Mouse (Mus musculus) T-helper 17 cell (primary cell): ENCODE results near the gene Mrpl10.

Experiments
- in situ Hi-C, 2 experiments: fragments of 300-600 bp; cut with MboI, MseI; formaldehyde crosslinking; loops; 1 replicate in 1 of 2; 2 replicates in 1 of 2; pipeline ENCODE4 v1.15.1; 2025; ENCODE audit warnings: high pct_unique_total_duplicates in 2 of 2

Mrpl10 gene

DNA sequence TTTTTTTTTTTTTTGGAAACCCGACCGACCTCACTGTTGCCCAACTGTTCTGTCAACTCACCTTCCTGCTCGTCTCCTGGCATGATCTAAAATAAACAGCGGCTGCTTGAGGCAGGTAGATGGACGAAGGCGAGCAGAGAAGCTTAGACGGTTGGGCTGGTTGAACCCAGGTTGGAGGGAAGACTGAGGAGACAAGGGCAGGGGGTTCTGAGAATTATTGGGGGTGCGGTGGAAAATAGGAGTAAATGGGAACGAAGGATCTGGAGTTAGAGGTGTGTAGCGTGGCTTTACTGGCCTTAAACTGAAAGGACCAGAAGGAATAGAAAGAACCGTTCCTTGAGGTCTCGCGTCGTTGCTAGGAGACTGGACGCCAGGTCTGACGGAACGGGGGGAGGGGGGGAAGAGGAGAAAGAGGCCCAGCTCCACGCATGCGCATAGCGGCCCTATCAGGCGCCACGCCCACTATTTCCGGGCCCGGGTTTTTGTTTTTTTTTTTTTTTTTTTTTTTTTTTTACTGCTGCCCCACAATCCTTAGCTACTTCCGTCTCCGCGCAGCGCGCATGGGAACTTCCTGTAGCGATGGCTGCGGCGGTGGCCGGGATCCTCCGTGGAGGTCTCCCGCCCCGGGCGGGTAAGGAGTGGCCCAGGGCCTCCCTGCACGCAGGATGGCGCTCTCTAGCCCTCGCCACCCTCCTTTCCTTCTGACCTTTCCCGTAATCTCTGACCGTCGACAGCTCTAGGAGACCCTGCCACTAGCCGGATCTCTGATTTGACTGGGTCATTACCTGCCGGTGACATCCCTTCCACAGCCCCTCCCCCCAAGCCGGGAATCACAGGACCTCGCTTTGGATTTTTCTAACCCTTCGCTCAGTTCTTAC, at the start of gene Mrpl10, which contains the start of gene Lrrc46:
TSS of gene Mrpl10 (plus strand) at position 539 of the 878 bp plus-strand sequence.
TSS of gene Lrrc46 (minus strand) at position 386 of the 878 bp plus-strand sequence.
- in situ Hi-C loops = no loop called here

DNA sequence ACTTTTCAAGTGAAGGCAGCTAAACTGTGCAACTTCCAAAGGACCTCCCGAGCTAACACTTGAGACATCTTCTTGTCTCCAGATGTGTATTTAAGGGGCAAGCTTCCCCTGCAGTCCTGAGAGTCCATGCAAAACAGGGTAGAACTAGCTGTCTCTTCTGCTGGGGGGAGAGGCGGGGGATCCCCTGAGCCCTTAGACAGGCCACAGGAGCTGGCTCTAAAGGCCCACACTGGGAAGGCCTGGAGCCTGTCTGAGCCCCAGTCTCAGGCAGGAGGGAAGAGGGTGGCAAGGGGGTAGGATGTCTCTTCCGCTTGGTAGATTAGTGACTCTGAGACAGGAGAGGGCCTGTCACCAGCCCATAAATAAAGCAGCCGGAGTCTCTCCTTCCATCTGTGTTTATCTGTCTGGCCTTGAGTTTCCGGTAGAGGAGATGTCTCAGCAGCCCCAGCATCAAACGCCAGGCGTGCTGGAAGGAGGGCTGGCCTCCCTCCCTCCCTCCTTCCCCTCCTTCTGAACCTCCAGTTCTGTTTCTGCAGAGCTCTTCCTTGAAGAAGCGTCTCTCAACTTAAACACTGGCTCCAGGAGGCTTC, 48.5 kb upstream of the Mrpl10 start:
- in situ Hi-C loops = no loop called here

DNA sequence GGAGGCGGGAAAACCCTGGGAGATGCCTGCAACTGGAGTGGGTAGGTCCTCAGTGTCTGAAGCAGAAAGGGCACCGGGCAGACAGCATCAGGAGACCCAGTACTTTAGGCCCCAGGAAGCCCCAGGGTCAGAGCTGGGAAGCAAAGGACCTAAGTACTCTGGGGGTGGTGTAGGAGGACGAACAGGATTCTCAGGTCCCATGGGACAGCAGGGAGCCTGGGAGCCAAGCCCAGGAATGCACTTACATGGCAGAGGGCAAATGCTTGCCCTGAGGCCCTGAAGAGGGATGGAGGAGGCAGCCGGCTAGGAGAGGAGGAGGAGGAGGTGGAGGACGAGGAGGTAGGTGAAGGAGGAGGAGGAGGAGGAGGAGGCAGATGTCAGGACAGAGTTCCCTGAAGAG, 46.3 kb upstream of the Mrpl10 start:
- in situ Hi-C loops = no loop called here

DNA sequence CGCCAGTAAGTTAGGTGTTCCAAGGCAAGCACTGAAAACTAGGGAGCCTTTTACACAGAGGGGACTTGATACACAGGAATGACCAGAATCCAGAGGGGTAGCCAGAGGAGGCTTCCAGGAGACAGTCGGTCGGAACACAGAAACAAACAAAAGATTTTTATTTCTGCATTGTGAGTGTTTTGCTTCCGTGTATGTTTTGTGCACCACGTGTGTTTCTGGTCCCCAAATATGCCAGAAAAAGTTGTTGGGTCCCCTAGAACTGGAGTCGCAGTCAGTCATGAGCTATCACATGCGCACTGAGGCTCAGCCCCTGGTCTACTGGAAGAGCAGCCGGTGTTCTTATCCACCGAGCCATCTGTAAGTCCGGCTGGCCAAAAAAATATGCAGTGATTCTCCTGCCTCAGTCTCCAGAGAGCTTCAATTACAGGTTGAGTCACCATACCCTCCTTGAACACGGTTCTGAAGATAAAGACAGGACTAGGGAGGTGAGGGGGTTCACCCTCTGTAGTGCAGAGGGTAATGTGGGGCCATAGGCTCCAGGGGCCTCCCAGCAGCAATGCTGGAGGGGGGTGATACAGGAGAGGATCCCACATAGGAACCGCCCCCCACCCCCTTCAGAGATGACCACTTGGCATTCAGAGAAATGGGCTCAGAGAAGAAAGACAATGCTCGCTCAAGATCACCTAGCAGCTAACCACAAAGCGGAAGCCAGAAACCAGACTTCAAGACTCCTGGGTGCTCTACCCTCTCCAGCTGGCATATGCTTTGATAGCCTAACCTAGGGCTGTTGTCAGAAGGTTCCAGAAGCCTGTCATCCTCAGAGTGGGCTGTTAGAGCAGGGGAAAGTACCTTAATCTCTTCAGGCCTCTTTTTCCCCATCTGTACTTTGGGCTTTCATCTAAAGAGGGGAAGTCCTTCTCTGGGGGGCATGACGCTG, 45.3 kb upstream of the Mrpl10 start:
- in situ Hi-C loops = no loop called here

DNA sequence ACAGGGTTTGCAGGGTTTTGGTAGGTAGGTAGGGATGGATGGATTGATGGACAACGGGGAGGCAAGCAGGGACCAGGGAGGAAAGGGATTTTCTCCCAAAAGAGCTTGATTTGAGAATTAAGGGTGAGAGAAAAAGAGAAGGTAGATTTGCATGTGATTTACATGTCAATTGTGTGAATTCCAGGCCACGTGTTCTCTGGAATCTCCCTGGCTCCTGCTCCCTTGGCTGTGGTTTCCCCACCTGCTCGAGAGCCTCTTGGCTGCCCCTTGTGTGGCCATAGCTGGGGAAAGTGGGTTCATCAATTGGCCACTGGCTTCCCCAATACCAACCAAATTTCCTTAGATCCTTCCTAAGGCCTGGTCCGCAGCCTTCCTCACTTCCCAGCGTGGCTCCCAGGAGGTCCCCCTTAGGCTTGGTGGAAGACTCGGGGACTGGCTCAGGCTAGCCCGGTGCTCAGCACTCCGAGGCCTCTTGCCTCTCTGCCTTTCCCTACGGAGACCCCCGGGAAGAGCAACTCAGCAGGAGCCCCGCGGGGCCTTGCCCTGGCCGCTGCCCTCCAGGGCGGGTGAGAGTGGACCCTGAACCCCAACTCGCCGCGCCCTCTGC, 44.5 kb upstream of the Mrpl10 start:
- in situ Hi-C loops = no loop called here

DNA sequence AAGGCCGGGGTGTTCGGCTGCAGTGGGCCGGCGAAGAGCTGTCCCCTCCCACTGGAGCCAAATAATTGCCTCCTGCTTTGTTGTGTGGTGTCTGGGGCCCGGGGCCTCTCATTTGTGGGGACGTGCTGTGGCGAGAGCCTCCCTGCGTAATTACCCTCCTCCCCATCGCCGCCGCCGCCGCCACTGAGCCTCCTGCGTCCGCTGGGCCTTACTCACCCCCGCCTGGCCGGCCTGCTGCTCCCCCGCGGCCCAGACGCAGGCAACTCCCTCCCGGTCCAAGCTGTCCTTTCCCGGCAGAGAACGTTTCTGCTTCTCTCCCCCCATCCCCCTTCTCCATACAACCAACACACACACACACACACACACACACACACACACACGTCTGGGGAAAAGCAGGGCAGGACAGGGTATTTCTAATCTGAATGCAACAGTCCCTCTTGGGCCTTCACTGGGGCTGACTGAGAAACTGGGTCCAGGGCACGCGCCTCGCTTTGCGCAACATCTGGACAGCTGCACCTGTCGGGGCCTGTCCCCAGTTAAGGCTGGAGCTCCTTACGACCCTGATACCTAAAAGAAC, 43.9 kb upstream of the Mrpl10 start:
- in situ Hi-C loops = no loop called here

DNA sequence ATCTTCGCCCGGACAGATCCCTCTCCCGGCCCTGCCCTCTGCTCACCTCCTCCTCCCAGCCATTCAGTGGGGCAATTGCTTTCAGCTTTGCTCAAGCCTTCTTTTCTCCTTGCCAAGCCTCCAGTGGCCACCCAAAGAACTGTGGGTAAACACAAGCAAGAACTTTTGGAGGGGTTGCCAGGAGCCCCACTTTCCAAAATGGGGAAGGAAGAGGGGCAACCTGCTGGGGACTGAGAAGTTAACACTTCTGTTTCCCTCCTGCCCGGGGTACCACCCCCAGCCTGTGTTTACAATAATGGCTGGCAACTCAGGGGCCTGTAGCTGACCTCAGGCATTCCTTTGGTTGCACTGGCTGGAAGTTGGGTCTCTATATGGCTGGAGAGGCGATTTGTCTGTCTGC, 38.2 kb upstream of the Mrpl10 start:
- in situ Hi-C loops = loop anchor here in 1 of 2 experiments (25.0 kb wide), 1 partner anchor 1584 kb away; the partner anchor contains the start of genes Lrrc3c and Ormdl3

DNA sequence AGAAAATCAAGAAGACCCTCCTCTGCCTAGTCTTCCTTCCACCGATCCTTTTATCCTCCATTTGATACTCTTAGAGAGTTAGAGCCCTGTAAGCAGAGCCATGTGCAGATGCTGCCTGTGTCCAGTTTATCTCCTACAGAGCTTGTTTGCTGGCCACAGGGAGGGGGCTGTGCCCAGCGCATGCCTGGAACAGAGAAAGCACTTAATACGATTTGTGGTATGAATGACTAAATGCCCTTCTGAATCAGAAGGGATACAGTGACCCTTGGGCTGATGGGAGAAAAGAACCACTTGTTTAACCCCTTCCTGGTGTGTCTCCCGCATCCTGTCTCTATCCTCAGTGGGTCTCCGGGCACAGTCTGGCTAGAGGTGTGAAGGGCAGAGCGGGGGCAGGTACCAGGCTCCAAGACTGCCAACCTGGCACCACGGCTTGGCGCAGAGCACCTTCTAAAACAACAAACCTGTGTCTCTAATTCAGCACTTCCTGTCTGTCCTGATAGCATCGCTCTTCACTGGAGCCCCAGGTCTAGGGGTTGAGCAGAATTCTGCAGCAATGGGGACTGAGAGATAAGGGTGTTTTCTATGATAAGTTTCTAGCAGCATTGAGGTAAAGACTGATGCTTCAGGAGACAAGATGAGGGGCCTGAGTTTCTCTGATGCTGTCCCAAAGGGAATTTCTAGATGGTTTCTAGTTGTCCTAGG, 34.1 kb upstream of the Mrpl10 start:
- in situ Hi-C loops = loop anchor here in 1 of 2 experiments (25.0 kb wide), 1 partner anchor 1580 kb away; the partner anchor contains the start of genes Lrrc3c and Ormdl3

DNA sequence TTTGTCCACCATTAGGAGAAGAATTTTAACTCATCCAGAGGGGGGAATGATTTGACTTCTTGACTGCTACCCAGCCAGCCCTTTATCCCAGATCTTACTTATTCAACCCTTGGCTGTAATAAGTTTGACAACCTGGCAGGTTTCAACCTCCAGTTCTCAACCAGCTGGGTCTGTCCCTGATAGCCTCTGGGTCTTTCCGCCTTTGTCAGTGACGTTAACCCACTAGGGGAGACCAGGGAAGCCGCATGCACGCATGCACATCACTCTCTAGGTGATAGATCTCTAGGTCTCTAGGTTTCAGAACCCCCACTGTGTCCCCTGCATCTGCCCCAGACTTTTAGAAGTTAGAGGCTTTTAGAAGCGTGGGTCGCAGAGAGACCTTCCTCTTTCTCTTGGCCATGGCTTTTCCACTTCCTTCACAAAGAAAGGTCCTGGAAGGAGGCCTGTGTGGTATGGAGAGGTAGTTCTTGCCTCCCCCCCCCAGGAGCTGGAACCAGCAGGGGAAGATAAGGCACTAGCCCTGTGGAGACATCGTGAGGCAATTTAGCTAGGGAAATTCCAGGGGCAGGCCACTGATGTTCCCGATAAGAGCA, 32.1 kb upstream of the Mrpl10 start:
- in situ Hi-C loops = loop anchor here in 1 of 2 experiments (25.0 kb wide), 1 partner anchor 1578 kb away; the partner anchor contains the start of genes Lrrc3c and Ormdl3

DNA sequence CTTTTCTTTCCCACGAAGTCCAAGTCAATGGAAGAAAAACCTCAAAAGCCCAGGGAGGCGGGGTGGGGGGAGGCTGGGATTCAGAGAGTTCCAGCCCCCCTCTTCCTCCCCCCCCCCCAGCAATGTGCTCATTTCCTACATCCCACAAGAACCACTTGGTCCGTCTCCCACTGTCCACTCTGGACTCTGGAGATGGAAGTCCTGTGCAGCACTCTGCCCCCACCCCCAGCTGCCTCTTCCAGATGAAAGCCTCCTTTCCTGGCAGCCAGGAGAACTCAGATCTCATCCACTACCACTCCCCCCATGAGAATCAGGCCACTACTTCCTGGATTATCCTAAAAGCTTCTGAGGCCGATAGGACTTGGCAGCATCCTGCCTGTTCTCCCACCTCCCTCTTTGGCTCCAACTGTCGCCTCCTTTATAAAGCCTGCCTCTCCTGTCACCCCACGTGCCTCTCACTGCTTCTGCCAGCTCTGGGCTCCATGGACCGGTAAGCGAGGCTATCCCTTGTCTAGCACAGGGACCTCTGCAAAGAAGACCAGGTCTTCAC, 28.2 kb upstream of the Mrpl10 start, which contains the start of gene Sp6:
TSS of gene Sp6 (plus strand) at position 274 of the 550 bp plus-strand sequence.
- in situ Hi-C loops = loop anchor here in 1 of 2 experiments (25.0 kb wide), 1 partner anchor 1574 kb away; the partner anchor contains the start of genes Lrrc3c and Ormdl3

DNA sequence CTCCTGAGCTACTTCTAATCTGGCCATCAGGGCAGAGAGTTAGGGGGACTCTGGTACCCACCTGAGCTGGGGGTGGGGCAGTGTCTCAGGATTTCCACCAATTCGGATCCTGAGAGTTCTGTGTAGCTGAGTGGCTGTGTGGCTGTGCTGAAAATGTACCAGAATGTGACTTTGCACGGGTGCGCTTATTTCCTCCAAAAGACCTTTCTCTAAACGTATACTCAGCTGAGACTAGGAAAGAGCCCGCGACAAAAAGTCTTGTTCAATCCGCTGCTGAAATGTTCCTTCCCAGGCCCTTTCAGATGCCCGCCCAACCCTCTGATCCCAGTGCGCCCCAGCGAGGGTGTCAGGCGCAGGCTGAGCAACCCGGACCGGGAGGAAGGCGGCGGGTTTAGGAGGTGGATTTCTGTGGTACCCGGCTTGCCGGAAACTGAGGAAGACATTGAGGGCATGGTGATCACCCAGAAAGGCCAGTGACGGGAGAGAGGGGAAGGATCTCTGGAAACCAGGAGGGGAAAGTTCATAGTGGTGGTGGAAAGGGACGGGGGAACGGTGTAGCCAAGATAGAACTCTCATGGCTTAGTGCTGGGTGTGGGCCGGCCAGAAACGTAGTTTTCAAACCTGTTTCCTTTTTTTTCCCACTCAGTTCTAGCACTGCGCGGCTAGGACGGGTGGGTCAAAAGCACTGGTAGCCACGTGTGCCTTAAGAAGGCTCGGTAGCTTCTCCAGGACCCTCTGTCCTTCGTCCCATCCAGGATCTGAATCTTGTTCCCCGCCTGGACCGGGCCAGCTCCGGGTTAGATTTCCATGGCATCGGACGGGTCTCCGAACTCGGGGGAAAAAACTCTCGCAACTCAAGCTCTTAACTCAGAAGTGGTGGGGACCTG, 23.4 kb upstream of the Mrpl10 start:
- in situ Hi-C loops = loop anchor here in 1 of 2 experiments (25.0 kb wide), 1 partner anchor 1569 kb away; the partner anchor contains the start of genes Lrrc3c and Ormdl3

DNA sequence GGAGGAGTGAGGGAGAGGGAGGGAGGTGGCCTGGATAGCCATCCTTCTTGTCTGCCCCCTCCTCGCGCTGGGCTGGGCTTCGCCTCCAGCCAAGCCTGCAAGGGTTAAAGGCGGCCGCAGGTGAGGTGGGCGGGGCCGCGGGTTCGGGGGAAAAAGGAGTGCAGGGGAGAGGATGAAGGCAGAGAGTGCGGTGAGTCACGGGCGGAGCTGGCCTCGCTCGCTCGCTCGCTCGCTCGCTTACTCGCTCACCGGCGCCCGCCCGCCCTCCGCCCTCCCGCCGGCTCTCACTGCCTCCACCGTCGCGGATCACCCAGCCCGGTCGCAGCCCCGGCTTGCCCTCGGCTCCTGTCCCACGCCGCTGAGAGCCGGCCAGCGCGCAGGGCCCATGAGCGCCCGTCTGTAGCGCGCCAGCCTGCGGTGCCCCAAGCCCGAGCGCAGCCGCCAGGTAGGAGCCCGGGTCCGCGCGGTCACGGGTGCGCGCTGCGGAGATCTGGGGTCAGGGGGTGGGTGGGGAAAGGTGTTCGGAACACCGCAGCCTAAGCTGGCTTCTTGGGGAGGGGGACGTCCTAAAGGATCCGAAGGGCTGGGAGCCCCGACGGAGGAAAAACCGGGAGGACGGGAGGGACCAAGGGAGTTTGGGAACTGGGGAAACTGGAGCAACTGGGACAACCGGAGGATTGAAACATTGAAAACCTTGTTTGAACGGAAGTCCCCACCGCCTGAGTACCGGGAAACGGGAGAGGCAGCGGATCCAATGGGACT, 22.6 kb upstream of the Mrpl10 start:
- in situ Hi-C loops = loop anchor here in 1 of 2 experiments (25.0 kb wide), 1 partner anchor 1569 kb away; the partner anchor contains the start of genes Lrrc3c and Ormdl3

DNA sequence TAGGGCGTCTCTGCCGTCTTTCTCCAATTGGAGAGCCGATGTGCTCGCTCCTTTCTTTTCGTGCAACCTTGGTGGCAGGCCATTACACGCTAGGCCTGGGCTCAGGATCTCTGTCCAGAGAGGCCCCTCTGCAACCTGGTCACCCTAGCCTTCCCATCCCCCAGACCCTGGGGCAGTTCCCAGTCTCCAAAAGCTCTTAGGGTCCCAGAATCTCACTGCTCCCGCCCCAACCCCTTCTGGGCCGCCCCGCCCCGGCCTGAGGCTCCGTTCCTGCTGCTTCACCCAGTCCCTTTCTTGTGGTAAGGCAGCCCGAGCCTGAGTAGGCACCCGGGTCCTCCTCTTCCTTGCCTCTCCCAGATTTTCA, 22.0 kb upstream of the Mrpl10 start:
- in situ Hi-C loops = loop anchor here in 1 of 2 experiments (25.0 kb wide), 1 partner anchor 1568 kb away; the partner anchor contains the start of genes Lrrc3c and Ormdl3

DNA sequence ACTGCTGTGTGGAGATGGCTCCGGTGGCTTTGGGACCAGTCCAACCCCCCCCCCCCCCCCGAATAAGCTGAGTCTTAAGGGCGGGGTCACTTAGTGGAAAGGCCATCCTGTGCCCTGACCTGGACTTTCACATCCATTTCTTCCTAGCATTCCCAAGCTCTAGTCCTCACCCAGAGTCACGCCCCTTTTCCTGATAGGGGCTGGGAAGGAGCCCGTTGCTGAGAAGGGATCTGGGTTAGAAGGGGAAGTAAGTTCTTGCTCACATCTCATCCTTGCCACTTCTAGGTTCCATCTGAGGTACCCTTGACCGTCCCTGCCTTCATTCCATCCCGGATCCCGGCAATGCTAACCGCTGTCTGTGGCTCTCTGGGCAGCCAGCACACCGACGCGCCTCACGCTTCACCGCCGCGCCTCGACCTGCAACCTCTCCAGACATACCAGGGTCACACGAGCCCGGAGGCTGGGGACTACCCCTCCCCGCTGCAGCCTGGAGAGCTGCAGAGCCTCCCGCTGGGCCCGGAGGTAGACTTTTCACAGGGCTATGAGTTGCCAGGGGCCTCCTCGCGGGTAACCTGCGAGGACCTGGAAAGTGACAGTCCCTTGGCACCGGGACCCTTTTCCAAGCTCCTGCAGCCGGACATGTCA, 20.1 kb upstream of the Mrpl10 start:
- in situ Hi-C loops = loop anchor here (5.0 to 25.0 kb wide), 4 partner anchors 34 to 1566 kb away; partner anchors contain the start of genes Cdk5rap3 (in 1 of the 2), Lrrc3c (in 1 of the 2), Ormdl3 (in 1 of the 2) and Sp2 (in 1 of the 2)

DNA sequence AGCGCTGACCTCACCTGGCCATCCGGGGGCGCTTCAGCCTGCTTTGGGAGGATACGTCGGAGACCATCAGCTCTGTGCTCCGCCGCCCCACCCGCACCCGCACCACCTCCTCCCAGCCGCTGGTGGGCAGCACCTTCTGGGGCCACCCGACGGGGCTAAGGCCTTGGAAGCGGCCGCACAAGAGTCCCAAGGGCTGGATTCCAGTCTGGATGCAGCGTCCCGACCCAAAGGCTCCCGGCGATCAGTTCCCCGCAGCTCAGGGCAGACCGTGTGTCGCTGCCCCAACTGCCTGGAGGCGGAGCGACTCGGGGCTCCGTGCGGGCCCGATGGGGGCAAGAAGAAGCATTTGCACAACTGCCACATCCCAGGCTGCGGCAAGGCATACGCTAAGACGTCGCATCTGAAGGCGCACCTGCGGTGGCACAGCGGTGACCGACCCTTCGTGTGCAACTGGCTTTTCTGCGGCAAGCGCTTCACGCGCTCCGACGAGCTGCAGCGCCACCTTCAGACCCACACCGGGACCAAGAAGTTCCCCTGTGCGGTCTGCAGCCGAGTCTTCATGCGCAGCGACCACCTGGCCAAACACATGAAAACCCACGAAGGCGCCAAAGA, 19.4 kb upstream of the Mrpl10 start:
- in situ Hi-C loops = loop anchor here (5.0 to 25.0 kb wide), 4 partner anchors 35 to 1565 kb away; partner anchors contain the start of genes Cdk5rap3 (in 1 of the 2), Lrrc3c (in 1 of the 2), Ormdl3 (in 1 of the 2) and Sp2 (in 1 of the 2)
